Mouse (Mus musculus): ENCODE measurements around the gene Kcng4.

Gene Kcng4

DNA sequence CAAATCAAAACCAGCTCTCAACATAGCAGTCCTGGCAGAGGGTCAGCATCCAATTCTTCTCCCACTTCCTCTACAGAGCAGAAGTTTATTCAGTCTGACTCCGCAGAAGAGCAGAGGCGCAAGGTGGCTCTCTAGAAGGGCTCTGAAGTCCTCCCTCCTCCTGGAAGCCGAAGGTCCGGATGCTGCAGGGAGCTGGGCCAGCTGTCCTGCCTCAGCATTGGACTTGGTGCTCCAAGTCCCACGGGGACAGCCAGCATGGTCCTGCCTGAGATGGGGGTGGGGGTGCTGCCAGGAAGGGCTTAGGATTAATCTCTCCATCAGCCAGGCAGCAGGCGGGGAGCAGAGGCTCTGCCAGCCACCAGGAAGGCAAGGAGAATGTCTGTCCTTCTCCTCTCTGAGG is at the start of gene Kcng4:
Kcng4 (minus strand) TSS at position 303 of the 400 bp plus-strand sequence.
- in situ Hi-C loops (cut with MboI; ENCODE audit: low sequenced_read_pairs) = no loop called here

DNA sequence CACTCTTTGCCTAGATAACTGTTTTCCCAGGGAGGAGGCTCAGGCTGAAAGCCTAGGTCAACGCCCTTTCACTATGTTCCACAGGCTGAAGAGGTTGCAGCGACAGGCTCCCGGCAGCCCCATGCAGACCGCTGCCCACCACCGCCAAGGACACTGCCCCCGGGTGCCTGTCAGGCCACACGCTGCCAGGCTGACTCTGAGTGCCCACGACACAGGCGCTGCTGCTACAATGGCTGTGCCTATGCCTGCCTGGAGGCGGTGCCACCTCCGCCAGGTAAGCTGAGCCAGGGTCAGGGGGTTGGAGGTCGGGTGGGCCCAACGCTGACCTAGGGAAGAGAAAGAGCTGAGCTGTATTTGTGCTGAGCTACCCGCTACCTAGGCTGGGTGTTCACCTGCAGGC is 43.7 kb upstream of the Kcng4 start:
- in situ Hi-C loops (cut with MboI; ENCODE audit: low sequenced_read_pairs) = no loop called here

DNA sequence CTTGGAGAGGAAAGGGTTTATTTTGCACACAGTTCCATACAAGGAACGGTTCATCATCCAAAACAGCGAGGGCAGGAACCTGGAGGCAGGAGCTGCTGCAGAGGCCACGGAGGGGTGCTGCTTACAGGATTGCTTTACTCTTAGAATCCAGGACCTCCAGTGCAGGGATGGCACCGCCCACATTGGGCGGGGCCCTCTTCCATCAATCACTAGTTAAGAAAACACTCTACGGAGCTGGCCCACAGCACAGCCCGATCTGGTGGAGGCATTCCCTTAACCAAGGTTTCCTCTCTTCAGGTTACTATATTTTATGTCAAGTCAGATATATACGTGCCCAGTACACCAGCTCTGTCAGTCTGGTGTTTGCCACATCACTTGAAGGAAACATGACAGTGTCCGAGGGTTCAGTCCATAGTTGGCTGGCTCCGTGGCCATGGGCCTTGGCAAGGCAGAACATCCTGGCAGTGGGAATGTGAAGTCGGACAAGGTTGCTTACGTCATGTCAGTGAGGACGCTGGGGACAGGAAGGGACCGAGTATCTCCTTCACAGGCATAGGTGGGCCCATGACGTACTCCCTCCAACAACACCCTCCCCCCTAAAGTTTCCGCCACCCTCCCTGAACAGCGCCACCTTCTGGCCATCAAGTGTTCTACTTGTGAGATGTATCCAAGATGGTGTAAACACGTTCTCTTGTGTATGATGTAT is 42.8 kb upstream of the Kcng4 start:
- in situ Hi-C loops (cut with MboI; ENCODE audit: low sequenced_read_pairs) = no loop called here

DNA sequence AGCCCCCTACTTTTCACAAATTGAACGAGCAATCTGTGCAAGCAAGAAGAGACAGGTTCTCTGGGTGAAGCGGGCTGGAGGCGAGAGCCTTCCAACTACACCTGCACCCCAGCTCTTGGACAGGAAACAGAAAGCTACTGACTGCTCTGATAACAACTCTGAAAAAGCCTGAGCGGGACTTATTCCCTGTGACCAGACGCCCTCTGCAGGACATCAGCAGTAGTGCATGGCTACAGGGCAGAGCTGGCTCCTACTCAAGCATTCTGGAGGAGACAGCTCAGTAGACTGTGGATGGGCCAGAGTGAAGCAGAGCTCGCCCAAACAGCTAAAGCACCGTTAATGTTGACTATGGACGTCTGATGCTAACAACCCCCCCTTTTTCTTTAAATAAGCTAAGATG is 40.9 kb upstream of the Kcng4 start:
- in situ Hi-C loops (cut with MboI; ENCODE audit: low sequenced_read_pairs) = no loop called here

DNA sequence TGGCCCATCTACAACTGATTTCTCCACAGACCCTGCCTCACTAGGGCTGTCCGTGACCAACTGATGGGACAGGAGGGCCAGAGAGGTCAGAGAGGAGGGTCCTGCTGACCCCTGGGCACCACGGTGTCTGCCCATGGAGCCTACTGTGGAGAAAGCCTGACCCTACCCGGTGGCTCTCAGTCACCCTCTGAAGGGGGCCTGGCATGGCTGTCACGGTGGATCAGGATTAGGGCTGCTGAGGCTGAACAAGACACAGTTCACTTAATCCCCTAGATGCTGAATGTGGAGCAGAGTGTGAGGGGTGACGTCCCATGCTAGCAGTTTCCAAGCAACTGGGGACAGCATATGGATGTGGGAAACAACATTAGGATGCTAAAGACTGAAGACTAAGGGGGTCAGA is 40.0 kb upstream of the Kcng4 start:
- in situ Hi-C loops (cut with MboI; ENCODE audit: low sequenced_read_pairs) = no loop called here

DNA sequence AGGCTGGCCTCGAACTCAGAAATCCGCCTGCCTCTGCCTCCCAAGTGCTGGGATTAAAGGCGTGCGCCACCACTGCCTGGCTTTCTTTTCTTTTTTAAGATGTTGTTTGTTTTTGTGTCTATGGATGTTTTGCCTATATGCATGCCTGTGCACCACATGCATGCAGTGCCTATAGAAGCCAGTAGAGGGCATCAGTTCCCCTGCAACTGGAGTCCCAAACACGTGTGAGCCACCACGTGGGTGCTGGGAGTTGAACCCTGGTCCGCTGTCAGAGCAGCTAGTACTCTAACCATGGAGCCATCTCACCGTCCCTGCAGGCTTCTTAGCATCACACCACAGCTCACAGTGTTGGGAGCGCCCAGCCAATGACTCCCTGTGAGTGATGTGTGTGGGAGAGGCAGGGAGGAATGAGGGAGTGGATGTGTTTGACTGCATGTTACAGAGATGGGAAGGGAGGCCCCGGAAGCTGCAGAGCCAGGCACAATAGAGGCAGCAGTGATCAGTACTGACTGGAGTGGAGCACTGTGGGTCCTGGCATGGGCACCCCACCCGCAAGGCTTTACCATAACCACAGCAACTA is 38.6 kb upstream of the Kcng4 start:
- in situ Hi-C loops (cut with MboI; ENCODE audit: low sequenced_read_pairs) = no loop called here

DNA sequence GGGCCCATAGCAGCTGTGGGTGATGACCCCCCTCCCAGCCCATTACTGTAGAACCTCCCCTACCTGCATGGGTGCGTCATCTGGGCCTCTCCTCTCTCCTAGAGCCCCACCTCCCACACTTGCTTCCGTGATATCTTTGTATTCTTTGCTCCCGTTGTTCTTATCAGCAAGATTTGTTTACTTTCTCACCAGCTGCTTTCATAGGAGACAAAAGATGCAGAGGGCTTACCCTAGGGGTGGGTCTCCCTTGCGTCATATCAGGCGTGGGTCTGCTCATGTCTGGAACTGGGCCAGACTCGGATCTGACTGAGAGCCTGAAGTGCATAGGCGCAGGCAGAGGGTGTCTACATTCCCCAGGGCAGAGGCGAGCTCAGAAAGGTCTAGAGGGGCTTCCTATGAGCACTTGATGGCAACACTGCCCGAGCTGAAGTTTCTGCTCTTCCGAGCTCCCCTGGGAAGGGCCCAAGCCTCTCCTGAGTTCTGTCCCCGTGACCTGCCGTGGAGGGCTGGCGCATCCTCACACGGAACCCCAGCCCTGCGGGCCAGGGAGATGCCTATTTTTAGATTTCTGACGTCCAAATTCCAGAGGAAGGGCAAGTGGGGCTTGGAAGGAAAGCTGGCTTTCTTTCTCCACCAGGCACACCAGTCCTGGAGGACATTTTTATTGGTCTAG is 35.1 kb upstream of the Kcng4 start:
- in situ Hi-C loops (cut with MboI; ENCODE audit: low sequenced_read_pairs) = no loop called here

DNA sequence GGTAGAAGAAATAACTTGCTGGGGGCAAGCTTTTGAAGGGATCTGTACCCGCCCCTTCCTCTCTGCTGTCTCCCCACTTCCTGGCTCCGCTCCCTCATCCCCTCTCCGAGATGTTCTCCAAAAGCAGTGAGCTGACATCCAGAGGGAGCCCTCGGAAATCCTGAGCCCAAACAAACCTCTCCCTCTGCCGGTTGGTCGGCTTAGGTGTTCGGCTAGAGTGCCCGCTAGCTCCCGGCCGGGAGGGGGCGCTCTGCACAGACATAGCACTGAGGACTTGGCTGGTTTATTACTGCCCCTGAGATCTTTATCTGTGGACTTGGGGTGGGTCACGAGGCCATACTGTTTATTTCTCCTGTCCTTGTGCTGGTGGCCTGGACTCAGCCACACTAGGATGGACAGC is 33.8 kb upstream of the Kcng4 start:
- in situ Hi-C loops (cut with MboI; ENCODE audit: low sequenced_read_pairs) = no loop called here

DNA sequence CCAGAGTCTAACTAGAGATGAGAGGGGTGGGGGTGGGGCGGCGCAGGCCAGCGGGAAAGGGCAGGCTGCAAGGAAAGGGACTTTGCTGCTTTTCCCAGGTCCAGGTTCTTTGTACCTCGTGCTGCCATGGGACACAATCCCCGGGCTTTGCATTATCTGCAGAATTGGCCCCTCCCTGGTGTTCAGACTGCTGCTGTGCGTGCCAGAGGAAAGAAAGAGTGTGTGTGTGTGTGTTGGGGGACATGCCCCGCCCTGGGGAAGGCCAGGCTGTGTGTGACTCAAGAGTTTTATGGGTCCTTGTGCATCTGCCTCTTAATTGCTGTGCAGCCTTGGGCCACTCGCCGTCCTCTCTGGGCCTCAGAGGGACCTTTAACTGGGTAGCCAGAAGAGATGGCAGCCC is 33.0 kb upstream of the Kcng4 start:
- in situ Hi-C loops (cut with MboI; ENCODE audit: low sequenced_read_pairs) = no loop called here

DNA sequence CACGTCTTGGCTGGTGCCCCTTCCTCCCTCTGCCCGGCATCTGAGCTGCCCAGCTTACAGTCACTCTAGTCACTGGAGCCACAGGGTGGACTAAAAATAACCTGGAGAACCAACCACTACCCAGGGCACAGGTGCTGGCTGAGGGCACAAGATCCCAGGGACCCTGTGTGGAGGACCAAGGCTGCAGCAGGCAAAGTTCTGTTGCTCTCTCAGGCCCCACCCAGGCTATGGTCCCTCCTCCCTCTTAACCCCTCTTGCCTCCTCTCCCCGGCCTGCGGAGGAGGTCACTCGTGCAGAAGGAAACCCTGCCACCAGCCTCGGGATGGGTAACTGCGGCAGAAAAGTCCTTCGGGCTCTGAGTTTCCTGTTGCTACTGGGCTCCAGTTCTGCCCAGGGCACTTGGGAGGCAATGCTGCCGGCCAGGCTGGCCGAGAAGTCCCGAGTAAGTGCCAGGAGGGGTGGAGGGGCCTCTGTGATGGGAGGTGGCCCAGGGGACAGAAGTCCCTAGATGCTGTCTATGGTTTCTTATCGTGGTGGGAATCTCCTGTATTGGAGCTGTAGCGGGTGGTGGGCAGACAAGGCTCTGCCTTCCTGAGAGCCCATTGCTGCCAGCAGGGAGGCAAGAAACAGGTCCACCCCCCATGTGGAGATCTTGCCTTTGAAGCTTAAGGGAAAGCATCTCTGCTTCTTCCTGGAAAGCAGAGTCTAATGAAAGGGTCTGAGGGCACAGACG is 30.9 kb upstream of the Kcng4 start, which contains the start of gene Wfdc1:
Wfdc1 (plus strand) TSS at position 147 of the 733 bp plus-strand sequence.
- in situ Hi-C loops (cut with MboI; ENCODE audit: low sequenced_read_pairs) = no loop called here

DNA sequence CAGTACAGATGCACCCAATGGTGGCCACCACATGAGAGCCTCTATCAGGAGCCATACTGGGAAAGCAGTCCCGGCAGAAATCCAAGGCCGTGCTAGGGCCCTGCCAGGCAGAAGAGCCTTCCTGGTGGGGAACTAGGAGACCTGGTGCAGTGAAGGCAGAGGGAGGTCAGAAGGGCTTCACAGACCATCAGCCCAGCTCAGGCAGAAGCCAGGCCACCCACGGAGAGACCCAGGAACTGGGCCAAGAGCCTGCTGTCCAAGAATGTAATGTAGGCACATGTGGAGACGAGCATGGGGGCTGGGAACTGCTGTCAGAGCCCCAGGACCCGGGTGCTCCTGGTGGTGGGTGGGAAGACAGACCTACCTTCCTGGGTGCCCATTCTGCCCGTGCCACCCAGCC is 29.8 kb upstream of the Kcng4 start:
- in situ Hi-C loops (cut with MboI; ENCODE audit: low sequenced_read_pairs) = no loop called here

DNA sequence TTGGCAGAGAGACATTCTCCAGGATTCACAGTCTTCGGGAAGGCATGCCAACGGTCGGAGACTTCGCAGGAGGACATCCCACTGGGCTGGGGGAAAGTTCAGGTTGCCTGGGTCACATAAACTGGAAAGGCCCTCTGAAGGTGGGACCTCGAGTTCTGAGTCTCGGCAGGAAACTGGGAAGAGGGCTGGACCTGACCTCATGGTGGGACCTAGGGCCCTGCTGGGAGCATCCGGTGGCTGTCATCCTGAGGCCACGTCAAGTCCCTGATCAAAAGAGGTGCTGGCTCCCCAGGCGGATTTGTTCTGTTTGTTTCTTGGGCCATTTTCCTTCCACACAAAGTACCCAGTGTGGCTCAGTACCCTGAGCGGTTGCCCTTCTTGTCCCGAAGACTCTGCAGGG is 28.0 kb upstream of the Kcng4 start:
- in situ Hi-C loops (cut with MboI; ENCODE audit: low sequenced_read_pairs) = no loop called here

DNA sequence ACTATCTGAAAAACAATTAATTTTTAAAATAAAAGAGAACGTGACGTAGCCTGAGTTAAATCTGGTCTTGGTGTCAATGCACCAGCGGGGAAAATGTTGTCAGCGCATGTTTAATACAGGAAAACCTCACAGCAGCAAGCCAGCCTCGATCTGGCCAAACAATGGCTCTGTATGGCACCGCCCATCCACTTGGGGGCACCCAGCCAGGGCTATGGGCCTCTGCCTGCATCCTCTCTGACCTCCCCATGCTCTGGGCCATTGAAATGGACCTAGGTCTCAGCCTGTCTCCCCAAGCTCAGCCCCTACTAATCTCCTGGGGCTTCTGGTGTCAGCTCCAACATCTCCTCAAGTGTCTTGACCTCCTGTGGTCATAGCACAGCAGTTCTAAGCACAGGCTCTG is 26.4 kb upstream of the Kcng4 start:
- in situ Hi-C loops (cut with MboI; ENCODE audit: low sequenced_read_pairs) = no loop called here

DNA sequence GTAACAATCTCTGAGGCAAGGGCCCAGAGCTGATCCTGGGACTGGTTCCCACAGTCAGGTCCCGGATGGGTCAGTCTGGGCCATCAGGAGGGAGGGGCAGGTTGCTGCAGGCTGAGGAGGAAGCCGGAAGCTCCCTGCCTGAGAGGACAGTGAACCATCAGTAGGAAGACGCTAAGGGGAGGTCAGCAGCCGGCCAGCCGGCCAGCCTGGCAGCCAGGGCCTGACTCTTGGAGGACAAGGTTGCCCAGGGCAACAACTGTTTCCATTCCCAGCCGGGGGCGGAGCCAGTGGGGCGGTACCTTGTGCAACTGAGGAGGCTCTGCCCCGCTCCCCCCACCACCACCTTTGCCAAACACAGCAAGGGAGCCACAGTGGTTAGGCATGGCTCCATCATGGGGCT is 25.6 kb upstream of the Kcng4 start:
- in situ Hi-C loops (cut with MboI; ENCODE audit: low sequenced_read_pairs) = no loop called here

DNA sequence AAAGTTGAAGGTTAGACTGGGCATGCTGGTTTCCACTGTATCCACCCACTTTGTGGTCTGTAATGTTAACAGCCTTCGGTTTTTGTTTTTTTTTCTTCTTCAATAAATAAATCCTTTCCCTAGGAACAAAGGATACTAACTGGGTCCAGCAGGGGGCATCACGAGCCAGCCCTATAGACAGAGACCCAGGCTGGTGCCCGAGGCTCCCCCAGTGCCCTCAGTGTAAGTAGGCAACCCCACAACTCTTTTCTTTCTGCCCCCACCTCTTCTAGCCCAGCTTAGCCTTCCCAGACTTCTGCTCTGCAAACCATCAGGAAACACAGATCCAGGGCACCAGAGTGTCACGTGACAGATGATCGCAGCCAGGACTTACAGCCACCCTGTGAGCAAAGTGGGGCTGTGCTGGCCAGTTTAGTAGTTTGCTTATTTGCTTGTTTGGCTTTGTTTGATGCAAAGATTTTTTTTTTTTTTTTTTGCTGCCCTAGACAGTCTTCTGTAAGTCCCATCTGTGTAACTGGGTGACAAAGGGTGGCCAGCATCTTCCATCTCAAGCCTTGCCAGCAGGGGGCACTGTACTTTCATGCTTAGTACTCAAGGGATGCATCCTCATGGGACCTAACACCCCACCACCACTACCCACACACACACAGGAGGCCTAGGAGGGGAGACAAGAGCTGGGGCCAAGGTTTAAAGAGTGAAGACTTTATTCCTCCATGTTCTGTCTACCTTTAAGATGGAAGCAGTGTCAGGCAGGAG is 21.4 kb upstream of the Kcng4 start:
- in situ Hi-C loops (cut with MboI; ENCODE audit: low sequenced_read_pairs) = no loop called here

DNA sequence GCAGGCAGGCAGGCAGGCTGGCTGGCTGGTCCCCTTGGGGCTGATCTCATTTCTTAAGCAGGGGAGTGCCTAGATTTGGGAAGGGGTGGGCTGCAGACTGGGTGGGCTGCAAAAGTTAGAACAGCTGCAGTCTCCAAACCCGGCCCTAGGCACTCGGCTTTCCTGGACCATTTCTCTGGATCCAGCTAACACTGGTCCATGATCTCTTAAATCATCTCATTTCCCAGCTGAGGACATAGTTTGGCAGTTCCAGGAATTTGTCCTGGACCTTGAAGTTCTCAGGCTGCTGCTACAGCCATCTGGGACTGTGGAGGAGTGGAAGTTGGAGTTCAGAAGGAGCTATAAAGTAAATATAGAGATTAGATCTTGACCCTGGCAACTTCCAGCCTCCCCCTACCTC is 15.8 kb upstream of the Kcng4 start:
- in situ Hi-C loops (cut with MboI; ENCODE audit: low sequenced_read_pairs) = no loop called here

DNA sequence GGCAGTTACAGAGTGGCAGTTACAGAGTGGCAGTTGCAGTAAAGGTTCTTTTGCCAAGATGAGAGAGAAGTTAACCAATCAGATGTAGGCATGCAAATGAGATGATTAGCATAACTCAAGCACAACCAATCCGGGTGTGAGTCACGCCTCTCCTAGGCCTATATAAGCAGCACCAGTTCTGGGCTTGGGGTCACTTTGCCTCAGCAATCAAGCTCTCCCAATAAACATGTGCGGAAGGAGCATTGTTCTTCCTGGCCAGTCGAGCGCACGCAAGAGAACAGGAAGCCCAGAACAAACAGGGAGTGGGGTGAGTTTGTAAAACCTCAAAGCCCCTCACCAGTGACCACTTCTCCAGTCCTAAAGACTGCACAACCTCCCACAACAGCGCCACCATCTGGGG is 11.4 kb upstream of the Kcng4 start:
- in situ Hi-C loops (cut with MboI; ENCODE audit: low sequenced_read_pairs) = no loop called here

DNA sequence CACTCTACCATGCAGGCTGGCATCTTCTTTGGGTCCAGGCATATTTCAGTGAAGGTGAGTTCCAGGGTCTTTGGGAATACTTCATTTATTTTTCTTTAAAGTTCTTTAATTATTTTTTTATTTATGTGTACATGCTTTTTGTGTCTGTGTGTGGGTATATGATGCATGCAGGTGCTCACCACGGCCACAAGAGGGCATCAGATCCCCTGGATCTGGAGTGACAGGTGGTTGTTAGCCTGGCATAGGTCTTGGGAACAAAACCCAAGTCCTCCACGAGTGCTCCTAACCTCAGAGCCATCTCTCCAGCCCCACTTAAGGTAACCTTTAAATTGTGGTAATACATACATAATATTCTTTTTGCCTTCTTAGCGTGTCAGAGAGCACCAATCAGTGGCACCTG is 10.7 kb upstream of the Kcng4 start:
- in situ Hi-C loops (cut with MboI; ENCODE audit: low sequenced_read_pairs) = no loop called here

DNA sequence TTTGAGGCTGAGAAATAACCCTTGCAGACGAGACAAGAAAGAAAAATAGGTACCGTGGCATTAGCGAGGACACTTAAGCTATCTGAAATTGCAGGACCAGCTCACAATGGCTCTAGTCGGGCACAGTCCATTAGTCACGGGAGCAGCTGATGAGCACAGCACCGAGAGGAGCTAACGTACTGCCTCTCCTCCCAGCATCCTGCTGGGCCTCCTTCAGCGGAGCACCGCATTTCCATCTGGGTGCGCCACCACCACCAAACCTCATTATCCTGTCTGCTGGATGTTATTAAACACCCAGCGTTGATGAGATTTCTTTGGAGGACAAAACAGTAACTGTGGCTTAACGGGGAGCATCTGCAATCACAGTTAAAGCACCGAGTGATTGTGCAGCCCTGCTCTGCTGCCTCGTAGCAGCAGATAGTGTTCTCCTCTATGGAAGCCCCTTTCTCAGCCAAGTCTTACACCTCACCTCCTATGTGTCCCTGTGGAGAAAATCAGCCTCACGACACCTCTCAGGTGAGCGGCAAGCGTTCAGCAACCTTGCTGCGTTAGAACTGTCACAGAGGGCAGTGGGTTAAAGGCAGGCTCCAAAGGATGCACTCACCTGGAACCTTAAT is 9.6 kb upstream of the Kcng4 start:
- in situ Hi-C loops (cut with MboI; ENCODE audit: low sequenced_read_pairs) = no loop called here

DNA sequence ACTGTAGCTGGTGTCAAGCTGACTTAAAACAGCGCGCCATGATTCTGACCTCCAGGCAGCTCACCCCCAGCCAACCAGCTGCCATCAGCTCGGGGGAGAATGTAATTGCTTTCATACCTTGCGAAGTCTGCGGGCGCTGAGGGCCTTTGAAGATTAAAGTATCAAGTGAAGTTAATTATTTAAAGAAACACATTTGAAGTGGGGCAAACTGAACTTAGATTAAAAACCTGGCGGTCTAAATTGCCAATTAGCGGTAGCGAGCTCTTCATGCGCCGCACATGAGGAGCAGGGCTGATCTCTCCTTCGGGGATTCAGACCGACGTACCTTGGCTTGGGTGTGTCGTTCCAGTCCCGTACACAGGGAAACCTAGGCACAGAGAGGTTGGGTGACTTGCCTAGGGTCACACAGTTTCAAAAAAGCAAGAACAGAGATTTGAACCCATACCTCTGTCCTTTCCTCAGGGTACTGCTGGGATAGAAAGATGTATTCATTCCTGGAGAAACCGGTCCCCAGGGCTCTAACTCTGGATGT is 9.0 kb upstream of the Kcng4 start:
- in situ Hi-C loops (cut with MboI; ENCODE audit: low sequenced_read_pairs) = no loop called here
